Mouse (Mus musculus): ENCODE results near the gene Apobec2.

GRCm38 (mm10) chr17:48371621-48372020 is 61.1 kb downstream of the Apobec2 start:
- no peak for TF ChIP-seq MAX (IDR thresholded peaks at IDR 0.05)
- no peak for TF ChIP-seq CTCF (IDR thresholded peaks at IDR 0.05; ENCODE audit: control insufficient read depth, insufficient read depth, insufficient read length)
